Mouse (Mus musculus) neural tube, embryonic 14.5 days (tissue): ENCODE data around the gene Ralb. TPM values are rescaled to one million over a fixed set of nuclear protein-coding genes. Genes with fewer than 3 reads are reported as not detected.

ENCODE experiments used
- ATAC-seq: fragments of 200-750 bp; cut with Nextera tagmentation; 2 replicates; pipeline ENCODE4 v1.8.0; 2017; ENCODE audit warnings: low read depth, mild to moderate bottlenecking, moderate TSS enrichment, moderate library complexity
- H3K27ac ChIP-seq: fragments of 300-500 bp; sonication (generic); 2 replicates; pipeline ENCODE4 v1.5.1; 2014; ENCODE audit warnings: low read depth, mild to moderate bottlenecking, control low read depth, low read length, moderate library complexity, mixed read lengths
- H3K27me3 ChIP-seq: fragments of 300-500 bp; sonication (generic); 2 replicates; pipeline ENCODE4 v1.6.1; 2014; ENCODE audit warnings: low read length; ENCODE audit not compliant: control insufficient read depth, insufficient read depth
- H3K36me3 ChIP-seq: fragments of 300-500 bp; sonication (generic); 2 replicates; pipeline ENCODE4 v1.6.1; 2014; ENCODE audit warnings: low read length, mixed read lengths; ENCODE audit not compliant: control insufficient read depth, insufficient read depth
- H3K4me1 ChIP-seq: fragments of 300-500 bp; sonication (generic); 2 replicates; pipeline ENCODE4 v1.6.1; 2014; ENCODE audit warnings: low read length; ENCODE audit not compliant: control insufficient read depth, insufficient read depth
- H3K4me2 ChIP-seq: fragments of 300-500 bp; sonication (generic); 2 replicates; pipeline ENCODE4 v1.6.1; 2014; ENCODE audit warnings: mild to moderate bottlenecking, low read depth, low read length, control low read depth
- H3K4me3 ChIP-seq: fragments of 300-500 bp; sonication (generic); 2 replicates; pipeline ENCODE4 v1.5.1; 2014; ENCODE audit warnings: low read depth, low read length, control low read depth, mixed read lengths
- H3K9ac ChIP-seq: fragments of 300-500 bp; sonication (generic); replicated peaks from 2 replicates; pipeline ENCODE4 v1.6.1; 2014; ENCODE audit warnings: low read depth, mild to moderate bottlenecking, control low read depth, low read length, mixed read lengths
- H3K9me3 ChIP-seq: fragments of 300-500 bp; sonication (generic); 2 replicates; pipeline ENCODE4 v1.6.1; 2016; ENCODE audit warnings: low read length; ENCODE audit not compliant: control insufficient read depth
- WGBS: fragments of 180-500 bp; shearing (Covaris S2); extraction: QIAGEN DNeasy Blood & Tissue Kit; methylation state at CpG from one replicate; pipeline ENCODE4 v1.1.7; 2014; 5-methylcytosine and 5-hydroxymethylcytosine counted together
- polyA plus RNA-seq: library from polyadenylated mRNA; unstranded; fragments of >200 nt; fragmentation: Nextera tagmentation; extraction: Ambion mirVana; gene quantifications from 2 replicates; pipeline ENCODE4 v1.2.1, GENCODE M21; 2014

Gene Ralb
- polyA plus RNA-seq, 1 experiment from 2014 or later, result 35.8 TPM

- no peak for ATAC-seq
- Histone ChIP-seq H3K36me3 (no peaks in the 10 kb centered on the region), H3K4me3 (no peak overlapping the region), H3K9me3 (no peaks in the 10 kb centered on the region), H3K9ac (no peak overlapping the region), H3K4me1 (peaks cover under 1% of the 10 kb centered on the region; the same call in 1 of the 2 replicates), H3K4me2 (no peak overlapping the region), H3K27ac (no peak overlapping the region), H3K27me3 (no peaks in the 10 kb centered on the region)
- 73% methylated on average over 1 of the region's 1 CpGs for WGBS
These were observed 12.1 kb downstream of the Ralb start for GRCm38 (mm10) chr1:119492505-119492904.

GRCm38 (mm10) chr1:119492097-119492496 lies 12.5 kb downstream of the Ralb start:
- Histone ChIP-seq H3K27ac (no peak overlapping the region), H3K4me2 (no peak overlapping the region), H3K9ac (no peak overlapping the region), H3K9me3 (no peaks in the 10 kb centered on the region), H3K36me3 (no peaks in the 10 kb centered on the region), H3K4me3 (no peak overlapping the region), H3K27me3 (no peaks in the 10 kb centered on the region), H3K4me1 (peaks cover 3% of the 10 kb centered on the region; the same call in 1 of the 2 replicates)
- WGBS, result 56% methylated on average over 11 of the region's 11 CpGs
- ATAC-seq, result no peak

- no peaks in the 10 kb centered on the region for H3K27me3 ChIP-seq
- H3K36me3 ChIP-seq, result no peaks in the 10 kb centered on the region
- 86% methylated on average over 7 of the region's 7 CpGs for WGBS
- H3K9ac ChIP-seq, result no peak overlapping the region
- peaks cover 8% of the 10 kb centered on the region; the same call in 1 of the 2 replicates for H3K4me1 ChIP-seq
- no peaks in the 10 kb centered on the region for H3K9me3 ChIP-seq
- no peak overlapping the region for H3K4me2 ChIP-seq
- no peak overlapping the region for H3K27ac ChIP-seq
- H3K4me3 ChIP-seq, result no peak overlapping the region
- no peak for ATAC-seq
These were observed 13.8 kb downstream of the Ralb start for GRCm38 (mm10) chr1:119490765-119491164.

- H3K4me3 ChIP-seq, result no peak overlapping the region
- no peak overlapping the region for H3K9ac ChIP-seq
- H3K36me3 ChIP-seq, result no peaks in the 10 kb centered on the region
- H3K27me3 ChIP-seq, result no peaks in the 10 kb centered on the region
- H3K27ac ChIP-seq, result no peak overlapping the region
- H3K4me1 ChIP-seq, result peaks cover 8% of the 10 kb centered on the region; the same call in 1 of the 2 replicates
- no peak overlapping the region for H3K4me2 ChIP-seq
- ATAC-seq, result no peak
- no peaks in the 10 kb centered on the region for H3K9me3 ChIP-seq
- 65% methylated on average over 10 of the region's 10 CpGs for WGBS
These were observed 16.5 kb downstream of the Ralb start for GRCm38 (mm10) chr1:119487917-119488590.

- no peaks in the 10 kb centered on the region for H3K9me3 ChIP-seq
- H3K4me1 ChIP-seq, result peaks cover 8% of the 10 kb centered on the region; the same call in 1 of the 2 replicates
- no peak overlapping the region for H3K4me3 ChIP-seq
- H3K27me3 ChIP-seq, result no peaks in the 10 kb centered on the region
- H3K9ac ChIP-seq, result no peak overlapping the region
- ATAC-seq, result no peak
- 23% methylated on average over 2 of the region's 2 CpGs for WGBS
- H3K27ac ChIP-seq, result no peak overlapping the region
- no peak overlapping the region for H3K4me2 ChIP-seq
- H3K36me3 ChIP-seq, result no peaks in the 10 kb centered on the region
These were observed 18.8 kb downstream of the Ralb start for GRCm38 (mm10) chr1:119485825-119486224.

GRCm38 (mm10) chr1:119484457-119484856 lies 20.1 kb downstream of the Ralb start:
- no peak overlapping the region for H3K4me3 ChIP-seq
- peaks cover 8% of the 10 kb centered on the region; the same call in 1 of the 2 replicates for H3K4me1 ChIP-seq
- ATAC-seq, result 0 out of 2 replicates have a peak, but pooled peaks have one; percentile 28
- H3K36me3 ChIP-seq, result no peaks in the 10 kb centered on the region
- no peak overlapping the region for H3K9ac ChIP-seq
- H3K27ac ChIP-seq, result no peak overlapping the region
- 63% methylated on average over 3 of the region's 3 CpGs for WGBS
- H3K4me2 ChIP-seq, result no peak overlapping the region
- no peaks in the 10 kb centered on the region for H3K27me3 ChIP-seq
- H3K9me3 ChIP-seq, result no peaks in the 10 kb centered on the region

GRCm38 (mm10) chr1:119482891-119483290 lies 21.7 kb downstream of the Ralb start:
- WGBS, result 64% methylated on average over 3 of the region's 3 CpGs
- H3K4me1 ChIP-seq, result peaks cover 8% of the 10 kb centered on the region; the same call in 1 of the 2 replicates
- H3K4me3 ChIP-seq, result no peak overlapping the region
- ATAC-seq, result no peak
- H3K27ac ChIP-seq, result no peak overlapping the region
- no peak overlapping the region for H3K9ac ChIP-seq
- no peaks in the 10 kb centered on the region for H3K27me3 ChIP-seq
- H3K9me3 ChIP-seq, result no peaks in the 10 kb centered on the region
- no peaks in the 10 kb centered on the region for H3K36me3 ChIP-seq
- H3K4me2 ChIP-seq, result no peak overlapping the region

GRCm38 (mm10) chr1:119481205-119481932 lies 23.2 kb downstream of the Ralb start:
- no peaks in the 10 kb centered on the region for H3K36me3 ChIP-seq
- H3K4me3 ChIP-seq, result no peak overlapping the region
- H3K9me3 ChIP-seq, result no peaks in the 10 kb centered on the region
- WGBS, result 97% methylated on average over 7 of the region's 7 CpGs
- H3K27me3 ChIP-seq, result no peaks in the 10 kb centered on the region
- no peak for ATAC-seq
- H3K27ac ChIP-seq, result no peak overlapping the region
- no peak overlapping the region for H3K9ac ChIP-seq
- no peak overlapping the region for H3K4me2 ChIP-seq
- no peaks in the 10 kb centered on the region for H3K4me1 ChIP-seq

- H3K4me2 ChIP-seq, result no peak overlapping the region
- no peaks in the 10 kb centered on the region for H3K36me3 ChIP-seq
- no peaks in the 10 kb centered on the region for H3K4me1 ChIP-seq
- H3K9me3 ChIP-seq, result no peaks in the 10 kb centered on the region
- no peak overlapping the region for H3K4me3 ChIP-seq
- no peak for ATAC-seq
- WGBS, result 88% methylated on average over 8 of the region's 8 CpGs
- no peak overlapping the region for H3K27ac ChIP-seq
- no peak overlapping the region for H3K9ac ChIP-seq
- no peaks in the 10 kb centered on the region for H3K27me3 ChIP-seq
These were observed 23.9 kb downstream of the Ralb start for GRCm38 (mm10) chr1:119480678-119481077.
